Mouse (Mus musculus) embryonic facial prominence, embryonic 11.5 days (tissue): ENCODE data around the gene Stk17b. TPM values are rescaled to one million over a fixed set of nuclear protein-coding genes. Genes with fewer than 3 reads are reported as not detected.
"Not testable (repeated sequence)": the region's sequence is repeated elsewhere in the genome, so short reads cannot be mapped to it uniquely, and the experiment has no call there.

Source experiments
- ATAC-seq: fragments of 200-750 bp; cut with Nextera tagmentation; replicated peaks from 2 replicates; pipeline ENCODE4 v1.8.0; 2017; ENCODE audit warnings: low read depth; ENCODE audit not compliant: insufficient number of reproducible peaks, low FRiP score, low TSS enrichment
- DNase-seq: peaks from one replicate; pipeline ENCODE4 v3.0.0-alpha.2; 2015; ENCODE audit warnings: low spot score
- H3K27ac ChIP-seq: fragments of 300-500 bp; sonication (generic); replicated peaks from 2 replicates; pipeline ENCODE4 v1.5.1; 2014; ENCODE audit warnings: mild to moderate bottlenecking, low read depth, low read length, control low read depth
- H3K27me3 ChIP-seq: fragments of 300-500 bp; sonication (generic); 2 replicates; pipeline ENCODE4 v1.6.1; 2014; ENCODE audit warnings: mild to moderate bottlenecking, low read length, moderate library complexity, mixed read lengths; ENCODE audit not compliant: control insufficient read depth, insufficient read depth
- H3K36me3 ChIP-seq: fragments of 300-500 bp; sonication (generic); replicated peaks from 2 replicates; pipeline ENCODE4 v1.6.1; 2014; ENCODE audit warnings: low read depth, mild to moderate bottlenecking, low read length, moderate library complexity, mixed read lengths; ENCODE audit not compliant: control insufficient read depth, insufficient read depth
- H3K4me1 ChIP-seq: fragments of 300-500 bp; sonication (generic); 2 replicates; pipeline ENCODE4 v1.6.1; 2014; ENCODE audit warnings: low read length, mixed read lengths; ENCODE audit not compliant: control insufficient read depth, insufficient read depth
- H3K4me2 ChIP-seq: fragments of 300-500 bp; sonication (generic); 2 replicates; pipeline ENCODE4 v1.6.1; 2014; ENCODE audit warnings: low read depth, mild to moderate bottlenecking, control low read depth, low read length, moderate library complexity
- H3K4me3 ChIP-seq: fragments of 300-500 bp; sonication (generic); 2 replicates; pipeline ENCODE4 v1.5.1; 2014; ENCODE audit warnings: low read depth, low read length, control low read depth
- H3K9ac ChIP-seq: fragments of 300-500 bp; sonication (generic); replicated peaks from 2 replicates; pipeline ENCODE4 v1.6.1; 2014; ENCODE audit warnings: mild to moderate bottlenecking, control low read depth, low read length
- H3K9me3 ChIP-seq: fragments of 300-500 bp; sonication (generic); replicated peaks from 2 replicates; pipeline ENCODE4 v1.6.1; 2016; ENCODE audit warnings: mild to moderate bottlenecking, low read length, inconsistent platforms, mixed read lengths; ENCODE audit not compliant: control insufficient read depth
- WGBS: fragments of 180-500 bp; shearing (Covaris S2); extraction: QIAGEN DNeasy Blood & Tissue Kit; methylation state at CpG from one replicate; pipeline ENCODE4 v1.1.7; 2014; 5-methylcytosine and 5-hydroxymethylcytosine counted together
- polyA plus RNA-seq: library from polyadenylated mRNA; unstranded; fragments of >200 nt; fragmentation: Nextera tagmentation; extraction: Ambion mirVana; gene quantifications from 2 replicates; pipeline ENCODE4 v1.2.1, GENCODE M21; 2014

Stk17b gene
- polyA plus RNA-seq, 1 experiment from 2014 or later, result 13.3 TPM

GRCm38 (mm10) chr1:53740777-53741336, 44.2 kb downstream of the Stk17b start:
- Histone ChIP-seq H3K36me3 (no peaks in the 10 kb centered on the region), H3K27me3 (no peaks in the 10 kb centered on the region), H3K9ac (no peak overlapping the region), H3K4me2 (no peak overlapping the region), H3K4me3 (no peak overlapping the region), H3K4me1 (no peaks in the 10 kb centered on the region), H3K9me3 (no peaks in the 10 kb centered on the region), H3K27ac (no peak overlapping the region)
- WGBS, result 84% methylated on average over 4 of the region's 4 CpGs
- no peak for DNase-seq
- no peak for ATAC-seq

DNA sequence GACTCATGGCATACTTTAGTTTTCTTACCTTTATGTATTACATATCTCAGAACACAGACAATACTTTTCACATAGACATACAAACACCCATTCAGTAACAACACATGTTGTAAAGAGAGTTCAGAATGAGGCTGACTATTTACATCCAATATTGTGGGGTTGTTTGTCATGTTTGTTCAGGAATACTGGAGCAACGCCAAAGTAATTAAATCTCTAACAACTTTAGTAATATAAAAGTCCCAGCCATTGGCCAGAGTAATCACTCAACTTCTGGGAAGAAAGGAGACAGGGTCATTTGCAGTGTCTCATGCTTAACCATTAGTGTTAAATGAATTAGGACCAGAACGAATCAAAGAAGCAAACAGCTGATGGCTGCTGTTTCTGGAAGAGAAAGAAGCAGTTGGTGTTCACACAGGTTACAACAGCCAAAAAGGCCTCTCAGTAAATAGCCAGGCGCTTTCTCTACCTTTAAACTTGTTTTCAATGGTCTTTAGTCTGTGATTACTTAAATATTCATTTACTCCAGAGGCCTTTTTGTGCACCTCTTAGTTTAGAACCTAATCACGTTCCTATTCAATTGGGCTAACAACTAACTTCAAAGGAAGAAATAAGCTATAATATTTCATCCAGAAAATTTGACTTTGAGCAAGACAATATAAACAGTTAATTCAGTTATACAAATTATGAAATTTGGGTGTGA, 44.8 kb downstream of the Stk17b start:
- not testable (repeated sequence) for H3K27me3 ChIP-seq, H3K4me3 ChIP-seq, H3K9me3 ChIP-seq, H3K36me3 ChIP-seq, DNase-seq, H3K9ac ChIP-seq, H3K27ac ChIP-seq, ATAC-seq, H3K4me1 ChIP-seq, H3K4me2 ChIP-seq
- WGBS, result 64% methylated on average over 3 of the region's 4 CpGs

GRCm38 (mm10) chr1:53736583-53736982, 48.4 kb downstream of the Stk17b start:
- H3K9ac ChIP-seq, result no peak overlapping the region
- no peak for ATAC-seq
- H3K36me3 ChIP-seq, result no peaks in the 10 kb centered on the region
- no peak overlapping the region for H3K4me2 ChIP-seq
- no peaks in the 10 kb centered on the region for H3K27me3 ChIP-seq
- no peak overlapping the region for H3K4me3 ChIP-seq
- no peaks in the 10 kb centered on the region for H3K4me1 ChIP-seq
- no peaks in the 10 kb centered on the region for H3K9me3 ChIP-seq
- H3K27ac ChIP-seq, result no peak overlapping the region
- WGBS, result 89% methylated on average over 3 of the region's 3 CpGs
- DNase-seq, result no peak

- no peak overlapping the region for H3K27ac ChIP-seq
- H3K4me2 ChIP-seq, result no peak overlapping the region
- ATAC-seq, result no peak
- 82% methylated on average over 5 of the region's 5 CpGs for WGBS
- no peaks in the 10 kb centered on the region for H3K4me1 ChIP-seq
- H3K36me3 ChIP-seq, result no peaks in the 10 kb centered on the region
- DNase-seq, result no peak
- H3K27me3 ChIP-seq, result no peaks in the 10 kb centered on the region
- no peaks in the 10 kb centered on the region for H3K9me3 ChIP-seq
- no peak overlapping the region for H3K9ac ChIP-seq
- H3K4me3 ChIP-seq, result no peak overlapping the region
Observed at GRCm38 (mm10) chr1:53728489-53729225, 56.4 kb downstream of the Stk17b start.

DNA sequence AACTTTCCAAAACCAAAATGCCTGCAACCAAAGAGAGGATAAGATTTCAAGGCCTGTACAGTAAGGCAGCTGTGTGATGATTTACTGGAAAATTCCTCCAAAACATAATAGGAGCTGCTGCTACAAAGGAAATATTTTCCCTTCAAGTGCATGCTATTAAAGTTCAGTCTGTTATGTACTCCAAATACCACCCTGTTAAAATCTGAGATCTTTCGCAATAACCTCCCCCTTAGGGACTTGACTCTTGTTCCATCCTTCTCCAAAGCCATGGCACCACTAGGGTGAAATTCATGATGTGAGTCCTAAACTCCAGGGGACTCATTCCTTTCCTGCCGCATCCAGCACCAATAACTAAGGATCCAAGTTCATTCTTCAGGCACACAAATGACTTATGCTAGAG, 58.1 kb downstream of the Stk17b start:
- Histone ChIP-seq H3K9ac (no peak overlapping the region), H3K4me2 (no peak overlapping the region), H3K27me3 (no peaks in the 10 kb centered on the region), H3K4me1 (no peaks in the 10 kb centered on the region), H3K9me3 (no peaks in the 10 kb centered on the region), H3K27ac (no peak overlapping the region), H3K4me3 (no peak overlapping the region), H3K36me3 (no peaks in the 10 kb centered on the region)
- ATAC-seq (no peak), DNase-seq (no peak)
- 91% methylated on average over 2 of the region's 2 CpGs for WGBS

GRCm38 (mm10) chr1:53721353-53721752, 63.7 kb downstream of the Stk17b start:
- no peak overlapping the region for H3K4me3 ChIP-seq
- no peaks in the 10 kb centered on the region for H3K27me3 ChIP-seq
- no peak for DNase-seq
- no peaks in the 10 kb centered on the region for H3K36me3 ChIP-seq
- H3K9ac ChIP-seq, result no peak overlapping the region
- H3K4me1 ChIP-seq, result no peaks in the 10 kb centered on the region
- H3K9me3 ChIP-seq, result no peaks in the 10 kb centered on the region
- no peak overlapping the region for H3K27ac ChIP-seq
- H3K4me2 ChIP-seq, result no peak overlapping the region
- ATAC-seq, result no peak

DNA sequence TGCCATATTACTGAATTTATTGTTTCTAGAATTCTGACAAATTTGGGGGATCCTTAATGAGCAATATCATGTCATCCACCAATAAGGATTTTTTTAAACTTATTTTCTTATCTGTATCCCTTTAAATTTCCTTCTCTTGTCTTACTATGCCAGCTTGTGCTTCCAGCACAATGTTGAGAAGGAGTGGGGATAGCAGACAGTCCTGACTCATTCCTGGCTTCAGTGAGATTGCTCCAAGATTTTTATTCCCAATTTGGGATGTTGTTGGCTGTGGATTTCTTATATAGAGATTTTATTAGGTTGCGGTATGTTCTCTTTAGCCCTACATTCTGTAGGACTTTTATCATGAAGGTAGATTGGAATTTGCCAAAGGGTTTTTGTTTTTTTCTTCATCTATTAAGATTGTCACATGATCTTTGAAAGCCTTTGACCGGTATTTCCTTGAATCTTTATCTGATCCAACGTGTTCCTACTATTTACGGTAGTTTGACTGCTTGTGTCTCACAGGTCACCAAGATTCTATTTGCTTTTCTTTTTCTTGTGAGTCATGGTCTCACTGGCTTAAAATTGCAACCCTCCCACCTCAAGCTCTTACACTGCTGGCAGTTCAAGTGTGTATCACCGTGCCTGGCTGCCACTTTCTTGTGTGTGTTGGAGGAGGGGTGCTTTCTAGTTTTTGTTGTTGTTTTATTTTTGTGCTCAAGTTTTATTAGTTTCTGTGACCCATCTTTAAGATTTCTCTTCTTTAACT, 64.2 kb downstream of the Stk17b start:
- no peaks in the 10 kb centered on the region for H3K9me3 ChIP-seq
- H3K4me2 ChIP-seq, result no peak overlapping the region
- no peak overlapping the region for H3K4me3 ChIP-seq
- no peaks in the 10 kb centered on the region for H3K27me3 ChIP-seq
- H3K36me3 ChIP-seq, result no peaks in the 10 kb centered on the region
- DNase-seq, result no peak
- no peak overlapping the region for H3K27ac ChIP-seq
- H3K4me1 ChIP-seq, result no peaks in the 10 kb centered on the region
- 78% methylated on average over 5 of the region's 5 CpGs for WGBS
- no peak overlapping the region for H3K9ac ChIP-seq
- no peak for ATAC-seq
